Mouse (Mus musculus) skeletal muscle tissue, adult 2 months (tissue): ENCODE results near the gene Nhlrc2.

ENCODE experiments used
- DNase-seq: peaks from one replicate; pipeline ENCODE4 v3.0.0-alpha.2; 2012; ENCODE audit warnings: low read depth, low spot score

Nhlrc2 gene

GRCm38 (mm10) chr19:56563469-56563868 lies 15.4 kb downstream of the Nhlrc2 start:
- DNase-seq, result no peak

- DNase-seq, result peak; percentile 11
Measured at GRCm38 (mm10) chr19:56565358-56565757, 17.3 kb downstream of the Nhlrc2 start.

- peak; percentile 32 for DNase-seq
Measured at GRCm38 (mm10) chr19:56566041-56566440, 18.0 kb downstream of the Nhlrc2 start.

- no peak for DNase-seq
Measured at GRCm38 (mm10) chr19:56566940-56567339, 18.9 kb downstream of the Nhlrc2 start.

- DNase-seq, result no peak
Measured at GRCm38 (mm10) chr19:56570781-56571180, 22.7 kb downstream of the Nhlrc2 start.

GRCm38 (mm10) chr19:56571234-56571633 lies 23.2 kb downstream of the Nhlrc2 start:
- no peak for DNase-seq

GRCm38 (mm10) chr19:56571913-56572312 lies 23.9 kb downstream of the Nhlrc2 start:
- no peak for DNase-seq

GRCm38 (mm10) chr19:56573184-56573583 lies 25.1 kb downstream of the Nhlrc2 start:
- no peak for DNase-seq

GRCm38 (mm10) chr19:56577801-56578200 lies 29.7 kb downstream of the Nhlrc2 start:
- no peak for DNase-seq

- no peak for DNase-seq
Measured at GRCm38 (mm10) chr19:56581981-56582380, 33.9 kb downstream of the Nhlrc2 start.

GRCm38 (mm10) chr19:56583785-56584184 lies 35.7 kb downstream of the Nhlrc2 start:
- DNase-seq, result no peak

- DNase-seq, result no peak
Measured at GRCm38 (mm10) chr19:56584288-56584687, 36.2 kb downstream of the Nhlrc2 start.

GRCm38 (mm10) chr19:56586320-56586719 lies 38.3 kb downstream of the Nhlrc2 start:
- no peak for DNase-seq

GRCm38 (mm10) chr19:56588205-56588626 lies 40.2 kb downstream of the Nhlrc2 start:
- DNase-seq, result peak; percentile 87

GRCm38 (mm10) chr19:56589008-56589407 lies 40.9 kb downstream of the Nhlrc2 start:
- DNase-seq, result no peak

GRCm38 (mm10) chr19:56589455-56589854 lies 41.4 kb downstream of the Nhlrc2 start:
- DNase-seq, result no peak

- DNase-seq, result no peak
Measured at GRCm38 (mm10) chr19:56590250-56590649, 42.2 kb downstream of the Nhlrc2 start.

- DNase-seq, result no peak
Measured at GRCm38 (mm10) chr19:56592472-56592871, 44.4 kb downstream of the Nhlrc2 start.

- DNase-seq, result no peak
Measured at GRCm38 (mm10) chr19:56599996-56600395, 51.9 kb downstream of the Nhlrc2 start.

- DNase-seq, result no peak
Measured at GRCm38 (mm10) chr19:56600797-56601196, 52.7 kb downstream of the Nhlrc2 start.

GRCm38 (mm10) chr19:56601901-56602347 lies 53.9 kb downstream of the Nhlrc2 start:
- DNase-seq, result no peak

- DNase-seq, result no peak
Measured at GRCm38 (mm10) chr19:56608946-56609345, 60.9 kb downstream of the Nhlrc2 start.

- no peak for DNase-seq
Measured at GRCm38 (mm10) chr19:56614131-56614530, 66.1 kb downstream of the Nhlrc2 start.

- no peak for DNase-seq
Measured at GRCm38 (mm10) chr19:56618845-56619244, 70.8 kb downstream of the Nhlrc2 start.
